ENCODE assay signal across 7 mouse cellular contexts in genomic region chr11:118423266-118423971, GRCm38 (mm10). TPM values are rescaled to one million over a fixed set of nuclear protein-coding genes. Genes with fewer than 3 reads are reported as not detected.
A peak's percentile ranks its signal among the peaks of the same experiment; 100 is the strongest.
DNase-seq lines count a peak whose midpoint lies in the region; ATAC-seq lines count a peak whose summit lies in the region.

No protein-coding gene starts in this region.

- intact Hi-C loops in left cerebral cortex, postnatal 14 days (cut with DNase I): loop anchor here (1.0 to 5.0 kb wide), 2 partner anchors 20 to 314 kb away; no protein-coding TSS in a partner anchor

- ATAC-seq in intestine, embryonic 14.5 days (replicated peaks; ENCODE audit: low FRiP score, low TSS enrichment, low read depth): no peak

- H3K36me3 ChIP-seq in intestine, embryonic 14.5 days (ENCODE audit: control insufficient read depth, insufficient read depth, low read length): no peaks in the 10 kb centered on the region
- no peaks in the 10 kb centered on the region for H3K36me3 ChIP-seq in midbrain, embryonic 10.5 days

- DNase-seq in adipocyte (ENCODE audit: low spot score): peak; percentile 92
- peak; percentile 67 to 80 for DNase-seq in cerebellum, postnatal 4 days (ENCODE audit: low spot score in 2 of 2)
- peak; percentile 89 for DNase-seq in gastrocnemius, postnatal 10 days
- DNase-seq in intestine, embryonic 14.5 days (ENCODE audit: low spot score): peak; percentile 92
- peak; percentile 83 to 85 for DNase-seq in left cerebral cortex, postnatal 14 days (ENCODE audit: low spot score in 2 of 2)
- peak; percentile 83 for DNase-seq in midbrain, embryonic 10.5 days (ENCODE audit: low spot score)
- DNase-seq in spleen, adult 12 weeks (ENCODE audit: low spot score): peak; percentile 23

- H3K27ac ChIP-seq in intestine, embryonic 14.5 days (ENCODE audit: low read depth): no peak overlapping the region
- peak overlapping the region; percentile 46; the same call in 1 of the 2 replicates for H3K27ac ChIP-seq in midbrain, embryonic 10.5 days (replicated peaks)

- H3K9ac ChIP-seq in intestine, embryonic 14.5 days (ENCODE audit: low read length): no peak overlapping the region

- H3K27me3 ChIP-seq in intestine, embryonic 14.5 days (replicated peaks; ENCODE audit: control insufficient read depth, insufficient read depth, low read length): no peaks in the 10 kb centered on the region
- H3K27me3 ChIP-seq in midbrain, embryonic 10.5 days (ENCODE audit: low read depth, poor library complexity, severe bottlenecking): peaks cover 28% of the 10 kb centered on the region

- no peaks in the 10 kb centered on the region for H3K9me3 ChIP-seq in intestine, embryonic 14.5 days (ENCODE audit: control insufficient read depth, low read length)
- H3K9me3 ChIP-seq in midbrain, embryonic 10.5 days (replicated peaks): no peaks in the 10 kb centered on the region

- H3K4me2 ChIP-seq in intestine, embryonic 14.5 days (ENCODE audit: low read length): peak overlapping the region; percentile 32

- H3K4me3 ChIP-seq in intestine, embryonic 14.5 days (ENCODE audit: low read depth, low read length): no peak overlapping the region
- H3K4me3 ChIP-seq in midbrain, embryonic 10.5 days: peak overlapping the region; percentile 34; the same call in 1 of the 2 replicates

- 6% methylated on average over 18 of the region's 18 CpGs for WGBS in intestine, embryonic 14.5 days
- WGBS in midbrain, embryonic 10.5 days: 8% methylated on average over 18 of the region's 18 CpGs

- peaks cover 21% of the 10 kb centered on the region for H3K4me1 ChIP-seq in intestine, embryonic 14.5 days (replicated peaks; ENCODE audit: control insufficient read depth, insufficient read depth, low read length)
- peaks cover 56% of the 10 kb centered on the region for H3K4me1 ChIP-seq in midbrain, embryonic 10.5 days

RNA-seq across cellular contexts. Expression of gene Cant1, which starts 4.5 kb away (rescaled TPM):
- total RNA-seq in gastrocnemius, postnatal 10 days (2021): 10 to 100 TPM; 13.1 to 14.9 TPM
- 30.1 and 32.9 TPM in 2 replicates for polyA plus RNA-seq in intestine, embryonic 14.5 days (2014; fragmentation: Nextera tagmentation; extraction: Ambion mirVana)
- 10 to 100 TPM; 38.2 to 40.0 TPM for total RNA-seq in left cerebral cortex, postnatal 14 days (2021)
- polyA plus RNA-seq in midbrain, embryonic 10.5 days (2016; fragmentation: Nextera tagmentation; extraction: Ambion mirVana): 22.8 and 23.3 TPM in 2 replicates

RNA-seq across cellular contexts. Expression of gene C1qtnf1, which starts 4.6 kb away (rescaled TPM):
- 10 to 100 TPM; 31.8 to 37.4 TPM for total RNA-seq in gastrocnemius, postnatal 10 days (2021)
- 7.1 and 7.2 TPM in 2 replicates for polyA plus RNA-seq in intestine, embryonic 14.5 days (2014; fragmentation: Nextera tagmentation; extraction: Ambion mirVana)
- 1 to 10 TPM; 6.8 to 9.8 TPM for total RNA-seq in left cerebral cortex, postnatal 14 days (2021)
- 2.0 and 2.9 TPM in 2 replicates for polyA plus RNA-seq in midbrain, embryonic 10.5 days (2016; fragmentation: Nextera tagmentation; extraction: Ambion mirVana)

RNA-seq across cellular contexts. Expression of gene Lgals3bp, which starts 21.5 kb away (rescaled TPM):
- 10 to 100 TPM; 10.7 to 18.2 TPM for total RNA-seq in gastrocnemius, postnatal 10 days (2021)
- polyA plus RNA-seq in intestine, embryonic 14.5 days (2014; fragmentation: Nextera tagmentation; extraction: Ambion mirVana): 108 and 120 TPM in 2 replicates
- 10 to 100 TPM; 12.3 to 14.1 TPM for total RNA-seq in left cerebral cortex, postnatal 14 days (2021)
- polyA plus RNA-seq in midbrain, embryonic 10.5 days (2016; fragmentation: Nextera tagmentation; extraction: Ambion mirVana): 0.68 and 1.7 TPM in 2 replicates

RNA-seq across cellular contexts. Expression of gene Engase, which starts 53.2 kb away (rescaled TPM):
- total RNA-seq in gastrocnemius, postnatal 10 days (2021): 10 to 100 TPM; 16.6 to 17.3 TPM
- polyA plus RNA-seq in intestine, embryonic 14.5 days (2014; fragmentation: Nextera tagmentation; extraction: Ambion mirVana): 7.2 and 11.9 TPM in 2 replicates
- total RNA-seq in left cerebral cortex, postnatal 14 days (2021): 10 to 100 TPM; 13.3 to 13.6 TPM
- polyA plus RNA-seq in midbrain, embryonic 10.5 days (2016; fragmentation: Nextera tagmentation; extraction: Ambion mirVana): 7.3 and 8.6 TPM in 2 replicates

Comparison
In these comparisons a context has a peak if more than half of its experiments do, and no peak if none do; other contexts are left out.
1. DNase-seq: peak in every context shown above with its lines; median percentile 92 in adipocyte; 92 in intestine, embryonic 14.5 days; 89 in gastrocnemius, postnatal 10 days; 84 in left cerebral cortex, postnatal 14 days; 83 in midbrain, embryonic 10.5 days; 74 in cerebellum, postnatal 4 days; 23 in spleen, adult 12 weeks.